Mouse (Mus musculus) testis, adult 2 months (tissue): ENCODE results near the gene Grik1.

Experiments used
- CTCF ChIP-seq: fragments of 200-500 bp; IDR thresholded peaks from 2 replicates; pipeline ENCODE4 v1.5.1; 2012; ENCODE audit warnings: low read depth, mild to moderate bottlenecking, inconsistent platforms, low read length, moderate library complexity; ENCODE audit not compliant: control insufficient read depth, insufficient read depth, insufficient replicate concordance
- POLR2A ChIP-seq: fragments of 200-500 bp; IDR thresholded peaks from 2 replicates; pipeline ENCODE4 v1.6.1; 2012; ENCODE audit warnings: low read depth, mild to moderate bottlenecking, inconsistent platforms, low read length, moderate library complexity; ENCODE audit not compliant: control insufficient read depth

DNA sequence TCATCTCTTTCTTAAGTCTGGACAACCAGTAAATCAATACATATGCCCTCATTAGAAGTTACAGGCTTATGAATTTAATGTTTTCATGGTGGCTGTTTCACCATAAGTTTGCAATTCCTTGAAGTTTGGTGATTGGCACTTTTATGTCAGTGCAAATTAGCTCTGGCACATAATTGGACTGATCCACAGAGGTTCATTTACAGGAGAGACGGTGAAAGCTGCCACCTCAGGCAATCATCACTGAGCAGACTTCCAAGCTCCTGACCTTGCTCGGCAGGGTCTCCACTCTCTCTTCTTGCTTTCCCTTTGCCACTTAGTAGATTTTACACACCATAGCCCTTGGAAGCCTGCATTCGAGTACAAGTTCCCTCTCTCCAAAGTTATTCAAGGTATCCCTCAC lies 178.6 kb downstream of the Grik1 start:
- TF ChIP-seq POLR2A (no peak), CTCF (no peak)
